Mouse (Mus musculus) myocyte (in vitro differentiated cells): ENCODE data around the gene Ppp1r37. TPM values are rescaled to one million over a fixed set of nuclear protein-coding genes. Genes with fewer than 3 reads are reported as not detected.

ENCODE experiments used
- H3K27me3 ChIP-seq: one replicate; pipeline ENCODE4 v1.6.1; 2011; ENCODE audit not compliant: control insufficient read depth, insufficient read depth, insufficient read length
- H3K36me3 ChIP-seq: one replicate; pipeline ENCODE4 v1.6.1; 2011; ENCODE audit not compliant: control insufficient read depth, insufficient read depth
- H3K4me2 ChIP-seq: one replicate; pipeline ENCODE4 v1.6.1; 2011; ENCODE audit warnings: low read depth, control low read depth
- H3K4me3 ChIP-seq: one replicate; pipeline ENCODE4 v1.5.1; 2011; ENCODE audit warnings: mild to moderate bottlenecking, control low read depth, moderate library complexity
- H3K79me2 ChIP-seq: one replicate; pipeline ENCODE4 v1.6.1; 2011; ENCODE audit not compliant: control insufficient read depth, insufficient read depth
- H3ac ChIP-seq: one replicate; pipeline ENCODE4 v1.6.1; 2011; ENCODE audit not compliant: control insufficient read depth, insufficient read length
- CEBPB ChIP-seq: IDR thresholded peaks from 2 replicates; pipeline ENCODE4 v1.6.1; 2011; ENCODE audit warnings: mild to moderate bottlenecking, moderate library complexity; ENCODE audit not compliant: poor library complexity, insufficient read depth, severe bottlenecking
- E2F4 ChIP-seq: IDR thresholded peaks from one replicate; pipeline ENCODE4 v1.6.1; 2011; ENCODE audit warnings: mild to moderate bottlenecking, control low read depth, moderate library complexity; ENCODE audit not compliant: insufficient read depth
- MAX ChIP-seq: IDR thresholded peaks from one replicate; pipeline ENCODE4 v1.6.1; 2011; ENCODE audit warnings: low read depth, mild to moderate bottlenecking, control low read depth
- MYOD1 ChIP-seq, 3 experiments: IDR thresholded peaks; one replicate each; pipeline ENCODE4 v1.6.1; 2011; ENCODE audit warnings: control low read depth in 2 of 3, low read depth in 2 of 3, mild to moderate bottlenecking in 2 of 3, moderate library complexity in 1 of 3; ENCODE audit not compliant: insufficient read length in 2 of 3, control insufficient read depth in 1 of 3
- MYOG ChIP-seq, 3 experiments: IDR thresholded peaks; one replicate each; pipeline ENCODE4 v1.6.1; 2011; ENCODE audit warnings: control low read depth in 2 of 3, low read depth in 2 of 3, mild to moderate bottlenecking in 2 of 3; ENCODE audit not compliant: insufficient read length in 2 of 3, control insufficient read depth in 1 of 3, insufficient read depth in 1 of 3
- POLR2A ChIP-seq: IDR thresholded peaks from one replicate; pipeline ENCODE4 v1.6.1; 2011; ENCODE audit warnings: low read depth, mild to moderate bottlenecking, control low read depth, moderate library complexity; ENCODE audit not compliant: insufficient read length
- POLR2AphosphoS2 ChIP-seq: IDR thresholded peaks from one replicate; pipeline ENCODE4 v1.6.1; 2011; ENCODE audit warnings: low read depth, control low read depth; ENCODE audit not compliant: insufficient read length
- REST ChIP-seq: IDR thresholded peaks from one replicate; pipeline ENCODE4 v1.6.1; 2011; ENCODE audit warnings: mild to moderate bottlenecking, control low read depth, moderate library complexity; ENCODE audit not compliant: insufficient read depth, insufficient read length
- SRF ChIP-seq: IDR thresholded peaks from one replicate; pipeline ENCODE4 v1.6.1; 2011; ENCODE audit warnings: low read depth; ENCODE audit not compliant: control insufficient read depth, insufficient read length
- TCF12 ChIP-seq: IDR thresholded peaks from one replicate; pipeline ENCODE4 v1.6.1; 2011; ENCODE audit warnings: mild to moderate bottlenecking, control low read depth; ENCODE audit not compliant: poor library complexity, insufficient read depth, severe bottlenecking
- TCF3 ChIP-seq: IDR thresholded peaks from one replicate; pipeline ENCODE4 v1.6.1; 2011; ENCODE audit warnings: low read depth, control low read depth; ENCODE audit not compliant: insufficient read length
- USF1 ChIP-seq: IDR thresholded peaks from one replicate; pipeline ENCODE4 v1.6.1; 2011; ENCODE audit warnings: low read depth, mild to moderate bottlenecking, control low read depth, moderate library complexity
- polyA plus RNA-seq: library from polyadenylated mRNA; unstranded; fragments of >200 nt; fragmentation: generic; extraction: Trizol; gene quantifications from one replicate; pipeline ENCODE4 v1.2.1, GENCODE M21; 2012; ENCODE audit warnings: missing spikeins

The Ppp1r37 gene
- polyA plus RNA-seq, 1 experiment: 48.4 TPM

DNA sequence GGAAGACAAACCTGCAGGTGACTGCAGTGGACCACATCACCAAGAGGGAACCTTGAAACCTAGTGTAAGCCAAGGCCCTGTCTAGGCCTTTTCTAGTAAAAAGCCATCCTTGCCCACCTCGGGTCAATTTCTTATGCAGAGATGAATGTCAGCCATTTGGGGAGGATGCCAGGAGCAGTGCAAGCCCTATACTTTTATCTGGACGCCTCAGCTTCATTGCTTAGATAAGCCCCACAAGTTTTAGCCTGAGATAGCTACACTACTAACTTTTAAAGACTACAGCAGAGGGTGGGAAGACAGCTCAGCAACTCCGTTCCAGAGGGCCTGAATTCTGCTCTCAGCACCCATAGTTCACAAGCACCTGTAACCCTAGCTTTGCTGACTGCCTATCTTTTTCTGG lies 1.0 kb upstream of the Ppp1r37 start:
- no peak overlapping the region for H3K4me3 ChIP-seq
- no peak for TF ChIP-seq E2F4
- TF ChIP-seq SRF: no peak
- TF ChIP-seq MYOG (IDR thresholded peaks at IDR 0.05; ENCODE audit: control insufficient read depth in 1 of 3, insufficient read depth in 1 of 3, insufficient read length in 2 of 3, low read depth in 2 of 3): no peak
- no peak for TF ChIP-seq POLR2A
- TF ChIP-seq USF1: no peak
- no peak for TF ChIP-seq CEBPB
- no peak for TF ChIP-seq REST
- TF ChIP-seq TCF3: no peak
- no peak for TF ChIP-seq MAX
- no peak for TF ChIP-seq MYOD1 (IDR thresholded peaks at IDR 0.05; ENCODE audit: control insufficient read depth in 1 of 3, insufficient read length in 2 of 3, low read depth in 2 of 3)
- no peak for TF ChIP-seq POLR2AphosphoS2
- TF ChIP-seq TCF12: no peak
- peaks cover 32% of the 10 kb centered on the region for H3K79me2 ChIP-seq
- H3K27me3 ChIP-seq: no peaks in the 10 kb centered on the region
- no peak overlapping the region for H3K4me2 ChIP-seq
- peaks cover 5% of the 10 kb centered on the region for H3K36me3 ChIP-seq
- no peak overlapping the region for H3ac ChIP-seq

DNA sequence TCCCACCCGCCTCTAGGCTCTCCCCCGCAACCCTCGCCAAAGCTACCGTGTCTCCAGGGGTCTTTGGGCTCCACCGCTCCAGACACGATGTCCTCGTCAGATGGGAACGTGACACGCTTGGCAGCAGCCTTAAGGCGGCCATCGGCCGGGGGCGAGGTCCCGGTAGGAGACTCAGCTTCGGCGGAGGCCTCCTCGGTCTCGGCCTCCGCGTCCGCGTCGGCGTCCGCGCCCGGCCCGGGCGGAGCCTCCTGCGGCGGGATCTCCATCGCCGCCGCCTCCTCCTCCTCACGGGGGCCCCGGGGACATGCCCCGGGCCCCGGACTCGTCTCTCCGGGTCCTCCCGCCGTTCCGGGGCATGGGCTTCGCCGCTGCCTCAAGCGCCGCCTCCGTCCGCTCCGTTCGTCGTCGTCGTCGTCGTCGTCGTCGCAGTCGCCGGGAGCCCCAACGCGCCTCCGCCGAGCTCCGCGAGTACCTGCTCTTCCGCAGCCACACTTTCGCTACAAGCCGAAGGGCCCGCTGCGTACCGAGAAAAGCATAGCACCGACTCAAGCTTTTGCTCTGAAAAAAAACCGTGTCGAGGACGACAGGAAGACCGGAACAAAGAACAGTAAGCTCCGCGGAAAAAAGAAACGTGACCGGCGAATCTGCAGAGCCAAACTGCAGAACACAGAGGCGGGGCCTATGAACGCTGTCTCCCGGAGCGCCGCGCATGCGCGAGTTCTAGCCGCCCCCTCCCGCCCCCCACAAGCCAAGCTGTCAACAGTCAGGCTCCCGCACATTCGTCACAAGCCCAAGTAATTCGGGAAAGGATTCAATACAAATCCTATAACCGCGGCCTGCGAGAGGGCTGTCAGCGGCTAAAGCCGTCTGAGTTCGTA lies 872 bp downstream of the Ppp1r37 start:
- H3ac ChIP-seq: peak overlapping the region; percentile 38
- peak overlapping the region; percentile 97 for H3K4me2 ChIP-seq
- peaks cover 2% of the 10 kb centered on the region for H3K36me3 ChIP-seq
- H3K27me3 ChIP-seq: no peaks in the 10 kb centered on the region
- TF ChIP-seq E2F4 (no peak), MYOG (IDR thresholded peaks at IDR 0.05; ENCODE audit: control insufficient read depth in 1 of 3, insufficient read depth in 1 of 3, insufficient read length in 2 of 3, low read depth in 2 of 3) (peak in 1 of 3 experiments; percentile 2), POLR2A (peak; percentile 74)
- H3K79me2 ChIP-seq: peaks cover 45% of the 10 kb centered on the region
- peak overlapping the region; percentile 85 for H3K4me3 ChIP-seq

DNA sequence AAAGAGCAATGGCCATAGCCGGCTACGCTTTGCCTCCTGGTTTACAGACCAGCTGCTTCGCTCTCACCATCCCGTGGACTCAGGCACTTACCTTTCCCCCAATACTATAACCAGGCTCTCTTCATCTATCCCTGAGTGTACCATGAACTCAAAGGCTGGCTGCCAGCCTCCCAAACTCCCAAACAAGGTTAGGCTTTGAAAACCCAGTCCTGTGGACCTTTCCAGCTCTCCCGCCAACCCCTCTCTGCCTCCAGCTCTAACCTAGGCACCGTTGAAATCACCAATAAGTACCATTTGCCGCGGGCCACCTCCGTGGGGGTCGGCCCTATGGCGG lies 1.5 kb downstream of the Ppp1r37 start:
- peaks cover 51% of the 10 kb centered on the region for H3K79me2 ChIP-seq
- H3K4me3 ChIP-seq: peak overlapping the region; percentile 85
- peak overlapping the region; percentile 38 for H3ac ChIP-seq
- H3K36me3 ChIP-seq: no peaks in the 10 kb centered on the region
- peak overlapping the region; percentile 97 for H3K4me2 ChIP-seq
- TF ChIP-seq TCF12 (no peak), SRF (no peak), MYOD1 (IDR thresholded peaks at IDR 0.05; ENCODE audit: control insufficient read depth in 1 of 3, insufficient read length in 2 of 3, low read depth in 2 of 3) (no peak), MYOG (IDR thresholded peaks at IDR 0.05; ENCODE audit: control insufficient read depth in 1 of 3, insufficient read depth in 1 of 3, insufficient read length in 2 of 3, low read depth in 2 of 3) (no peak), CEBPB (no peak), REST (no peak), TCF3 (no peak), E2F4 (no peak), POLR2AphosphoS2 (no peak)
- no peaks in the 10 kb centered on the region for H3K27me3 ChIP-seq

DNA sequence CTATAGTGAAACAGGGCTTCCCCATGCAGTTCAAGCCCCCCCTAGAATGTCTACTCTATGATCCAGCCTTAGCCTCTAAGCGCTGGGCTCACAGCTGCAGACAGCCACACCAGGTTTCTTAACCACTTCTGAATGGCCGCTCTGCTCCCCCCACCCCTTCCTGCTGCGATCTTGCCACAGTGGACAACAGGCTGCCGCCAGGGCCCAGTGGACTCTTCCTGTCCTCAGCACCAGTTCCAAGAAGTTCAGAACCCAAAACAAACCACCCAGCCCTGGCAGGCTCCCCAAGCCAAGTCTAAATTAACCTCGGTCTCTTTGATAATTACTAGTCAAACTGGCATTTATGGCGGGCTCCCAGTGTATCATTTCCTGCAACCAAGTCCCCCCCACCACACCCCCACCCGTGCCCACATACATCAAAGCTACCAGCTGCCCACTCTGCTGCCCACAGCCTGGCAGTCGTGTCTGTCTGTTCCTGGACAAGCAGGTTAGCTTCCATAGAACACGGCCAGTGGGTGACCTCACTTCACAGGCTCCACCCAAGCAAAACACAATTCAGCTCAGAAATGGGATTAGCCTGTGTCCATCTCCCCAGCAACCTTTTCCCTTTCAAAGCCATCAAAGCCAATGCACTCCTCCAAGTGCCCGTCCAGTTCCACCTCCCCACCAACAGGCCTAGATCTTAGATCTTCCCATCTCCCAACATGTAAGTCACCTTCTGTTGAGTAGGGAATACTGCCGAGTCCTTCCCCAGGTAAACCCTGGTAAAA lies 2.2 kb downstream of the Ppp1r37 start:
- Histone ChIP-seq H3K79me2 (peaks cover 58% of the 10 kb centered on the region), H3ac (peak overlapping the region; percentile 38), H3K27me3 (no peaks in the 10 kb centered on the region), H3K36me3 (no peaks in the 10 kb centered on the region), H3K4me3 (peak overlapping the region; percentile 85), H3K4me2 (peak overlapping the region; percentile 97)
- TF ChIP-seq CEBPB: no peak
- no peak for TF ChIP-seq REST
- TF ChIP-seq USF1: no peak
- no peak for TF ChIP-seq MYOG (IDR thresholded peaks at IDR 0.05; ENCODE audit: control insufficient read depth in 1 of 3, insufficient read depth in 1 of 3, insufficient read length in 2 of 3, low read depth in 2 of 3)
- no peak for TF ChIP-seq E2F4
- no peak for TF ChIP-seq TCF12
- no peak for TF ChIP-seq SRF
- no peak for TF ChIP-seq POLR2A
- no peak for TF ChIP-seq POLR2AphosphoS2
- no peak for TF ChIP-seq TCF3
- TF ChIP-seq MAX: no peak
- TF ChIP-seq MYOD1 (IDR thresholded peaks at IDR 0.05; ENCODE audit: control insufficient read depth in 1 of 3, insufficient read length in 2 of 3, low read depth in 2 of 3): no peak
